Mouse (Mus musculus) ZHBTc4 (cell line): ENCODE measurements at regions not wholly inside any gene's neighbourhood (a gene's known extent, or its start where the extent isn't known, plus 50 kb on each side); places are given as distances from the start of the nearest gene placed in this dataset.

Experiments used
- DNase-seq: peaks from one replicate; pipeline ENCODE4 v3.0.0-alpha.2; 2011; ENCODE audit warnings: low read depth, low spot score

- DNase-seq, result no peak
These were observed 99.2 kb upstream of the F13a1 start for GRCm38 (mm10) chr13:37149066-37149781.

- no peak for DNase-seq
These were observed 98.6 kb upstream of the F13a1 start for GRCm38 (mm10) chr13:37148627-37149026.

- peak; percentile 2 for DNase-seq
These were observed 97.7 kb upstream of the F13a1 start for GRCm38 (mm10) chr13:37147790-37148189.

GRCm38 (mm10) chr13:37142812-37143211 lies 92.8 kb upstream of the F13a1 start:
- DNase-seq, result no peak

GRCm38 (mm10) chr13:37135115-37135514 lies 85.1 kb upstream of the F13a1 start:
- DNase-seq, result no peak

- no peak for DNase-seq
These were observed 84.5 kb upstream of the F13a1 start for GRCm38 (mm10) chr13:37134518-37134917.

GRCm38 (mm10) chr13:37130637-37131036 lies 80.6 kb upstream of the F13a1 start:
- DNase-seq, result no peak

GRCm38 (mm10) chr13:37121602-37122001 lies 71.6 kb upstream of the F13a1 start:
- no peak for DNase-seq

GRCm38 (mm10) chr13:37120219-37120618 lies 70.2 kb upstream of the F13a1 start:
- DNase-seq, result no peak

GRCm38 (mm10) chr13:37114324-37114723 lies 64.3 kb upstream of the F13a1 start:
- no peak for DNase-seq

GRCm38 (mm10) chr13:37111747-37112146 lies 61.7 kb upstream of the F13a1 start:
- DNase-seq, result no peak

GRCm38 (mm10) chr13:37107721-37108120 lies 57.7 kb upstream of the F13a1 start:
- DNase-seq, result no peak

GRCm38 (mm10) chr13:37106009-37106408 lies 56.0 kb upstream of the F13a1 start:
- no peak for DNase-seq

- no peak for DNase-seq
These were observed 54.6 kb upstream of the F13a1 start for GRCm38 (mm10) chr13:37104410-37105294.

GRCm38 (mm10) chr13:37103741-37104296 lies 53.8 kb upstream of the F13a1 start:
- DNase-seq, result no peak

GRCm38 (mm10) chr13:37101755-37102154 lies 51.7 kb upstream of the F13a1 start:
- no peak for DNase-seq
